Mouse (Mus musculus) CD8-positive naive resting alpha-beta T cell, adult 2 months (primary cell): ENCODE measurements around the gene Arhgef19.

ENCODE experiments used
- DNase-seq, 2 experiments: peaks; one replicate each; pipeline ENCODE4 v3.0.0; 2022; ENCODE audit warnings: low read depth in 2 of 2, low spot score in 2 of 2

Arhgef19 gene

GRCm38 (mm10) chr4:141262906-141263637 is 23.8 kb downstream of the Arhgef19 start:
- DNase-seq, result no peak

- DNase-seq, result no peak
Measured at GRCm38 (mm10) chr4:141265979-141266637, 26.8 kb downstream of the Arhgef19 start.

GRCm38 (mm10) chr4:141267250-141267649 is 28.0 kb downstream of the Arhgef19 start:
- no peak for DNase-seq

- DNase-seq, result peak; percentile 29 to 41
Measured at GRCm38 (mm10) chr4:141267837-141268236, 28.5 kb downstream of the Arhgef19 start.

GRCm38 (mm10) chr4:141268350-141268749 is 29.1 kb downstream of the Arhgef19 start:
- no peak for DNase-seq

GRCm38 (mm10) chr4:141269080-141269479 is 29.8 kb downstream of the Arhgef19 start:
- no peak for DNase-seq

- DNase-seq, result no peak
Measured at GRCm38 (mm10) chr4:141270201-141270940, 31.1 kb downstream of the Arhgef19 start.

GRCm38 (mm10) chr4:141271228-141271627 is 31.9 kb downstream of the Arhgef19 start:
- DNase-seq, result no peak

GRCm38 (mm10) chr4:141271721-141272120 is 32.4 kb downstream of the Arhgef19 start:
- DNase-seq, result no peak

- peak; percentile 13 to 48 for DNase-seq
Measured at GRCm38 (mm10) chr4:141272878-141273277, 33.6 kb downstream of the Arhgef19 start.

- peak; percentile 57 to 63 for DNase-seq
Measured at GRCm38 (mm10) chr4:141273296-141273695, 34.0 kb downstream of the Arhgef19 start.

- DNase-seq, result no peak
Measured at GRCm38 (mm10) chr4:141274485-141275341, 35.4 kb downstream of the Arhgef19 start.

GRCm38 (mm10) chr4:141277157-141277556 is 37.9 kb downstream of the Arhgef19 start:
- DNase-seq, result no peak

GRCm38 (mm10) chr4:141278154-141278553 is 38.9 kb downstream of the Arhgef19 start:
- no peak for DNase-seq

- no peak for DNase-seq
Measured at GRCm38 (mm10) chr4:141279327-141279726, 40.0 kb downstream of the Arhgef19 start.

GRCm38 (mm10) chr4:141279783-141280182 is 40.5 kb downstream of the Arhgef19 start:
- no peak for DNase-seq

GRCm38 (mm10) chr4:141280471-141280870 is 41.2 kb downstream of the Arhgef19 start:
- DNase-seq, result no peak

- no peak for DNase-seq
Measured at GRCm38 (mm10) chr4:141281153-141281552, 41.9 kb downstream of the Arhgef19 start.

- no peak for DNase-seq
Measured at GRCm38 (mm10) chr4:141281578-141281977, 42.3 kb downstream of the Arhgef19 start.

- no peak for DNase-seq
Measured at GRCm38 (mm10) chr4:141282087-141282486, 42.8 kb downstream of the Arhgef19 start.

- DNase-seq, result no peak
Measured at GRCm38 (mm10) chr4:141282623-141283022, 43.3 kb downstream of the Arhgef19 start.
